Mouse (Mus musculus) frontal cortex, postnatal 36 days (tissue): Measurements from ENCODE around the gene Scrn2.
A peak's percentile ranks its signal among the peaks of the same experiment; 100 is the strongest.

Experiments used
- DNase-seq, 2 experiments: peaks; one replicate each; pipeline ENCODE4 v3.0.0; 2022; ENCODE audit warnings: low spot score in 2 of 2

Scrn2 gene

GRCm38 (mm10) chr11:97017696-97018582, 11.8 kb upstream of the Scrn2 start:
- no peak for DNase-seq

GRCm38 (mm10) chr11:97018583-97019344, 11.0 kb upstream of the Scrn2 start:
- DNase-seq, result no peak

GRCm38 (mm10) chr11:97019345-97019708, 10.4 kb upstream of the Scrn2 start:
- no peak for DNase-seq

- DNase-seq, result no peak
Observed at GRCm38 (mm10) chr11:97021121-97021765, 8.5 kb upstream of the Scrn2 start.

- peak; percentile 39 to 48 for DNase-seq
Observed at GRCm38 (mm10) chr11:97021873-97022484, 7.8 kb upstream of the Scrn2 start.

GRCm38 (mm10) chr11:97024977-97025376, 4.8 kb upstream of the Scrn2 start:
- DNase-seq, result no peak

GRCm38 (mm10) chr11:97025721-97026344, 3.9 kb upstream of the Scrn2 start:
- DNase-seq, result peak; percentile 83

- DNase-seq, result no peak
Observed at GRCm38 (mm10) chr11:97030426-97030825, 688 bp downstream of the Scrn2 start.

GRCm38 (mm10) chr11:97031977-97032376, 2.2 kb downstream of the Scrn2 start:
- DNase-seq, result no peak

GRCm38 (mm10) chr11:97032499-97032898, 2.8 kb downstream of the Scrn2 start:
- DNase-seq, result no peak

GRCm38 (mm10) chr11:97033781-97034180, 4.0 kb downstream of the Scrn2 start:
- no peak for DNase-seq

GRCm38 (mm10) chr11:97036141-97036540, 6.4 kb downstream of the Scrn2 start:
- peak; percentile 69 to 72 for DNase-seq

- no peak for DNase-seq
Observed at GRCm38 (mm10) chr11:97038881-97039280, 9.1 kb downstream of the Scrn2 start.

GRCm38 (mm10) chr11:97040301-97041021, 10.7 kb downstream of the Scrn2 start:
- DNase-seq, result no peak

GRCm38 (mm10) chr11:97041022-97041899, 11.5 kb downstream of the Scrn2 start, which contains the start of the genes Lrrc46 and Mrpl10:
Gene Lrrc46, minus strand, starts transcription at chr11:97041407.
Gene Mrpl10, plus strand, starts transcription at chr11:97041560.
- DNase-seq, result peak; percentile 78 to 81

- peak in 1 of 2 experiments; percentile 27 for DNase-seq
Observed at GRCm38 (mm10) chr11:97044902-97045301, 15.2 kb downstream of the Scrn2 start.

GRCm38 (mm10) chr11:97045861-97046260, 16.1 kb downstream of the Scrn2 start:
- DNase-seq, result no peak

GRCm38 (mm10) chr11:97048090-97048650, 18.4 kb downstream of the Scrn2 start:
- DNase-seq, result no peak

GRCm38 (mm10) chr11:97049492-97050085, 19.9 kb downstream of the Scrn2 start:
- DNase-seq, result no peak
